Mouse (Mus musculus) CD4-positive, CD25-positive, alpha-beta regulatory T cell, adult 4 months (primary cell): ENCODE results near the gene Auts2. TPM values are rescaled to one million over a fixed set of nuclear protein-coding genes. Genes with fewer than 3 reads are reported as not detected.

Experiments used
- ATAC-seq: one replicate; pipeline ENCODE4 v1.8.0; 2017
- polyA plus RNA-seq, 2 experiments: library from polyadenylated mRNA; unstranded; fragments of 100-300 nt; shearing (Covaris generic); gene quantifications; one replicate each; pipeline ENCODE4 v1.2.1; 2017

The Auts2 gene
- polyA plus RNA-seq, 2 experiments from 2014 or later: 0.75 TPM; not detected in 1

DNA sequence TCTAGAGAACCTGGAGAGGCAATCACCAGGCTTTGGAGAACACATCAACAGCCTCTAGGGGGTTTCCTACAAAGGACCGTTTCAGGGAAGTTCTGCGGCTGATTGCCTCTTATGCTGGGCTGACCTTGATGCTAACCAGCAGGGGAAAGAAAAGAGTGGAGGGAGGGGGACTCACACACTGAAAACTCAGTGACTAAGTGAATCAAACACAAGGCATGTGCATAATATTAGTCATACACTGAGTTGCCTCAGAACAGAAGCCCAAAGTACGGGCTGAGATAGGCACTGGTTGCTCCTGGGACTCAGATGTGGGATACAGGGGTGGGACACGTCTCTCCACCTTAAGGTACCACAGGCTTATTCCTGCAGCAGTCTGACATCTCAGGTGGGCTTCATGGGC lies 667.2 kb downstream of the Auts2 start:
- no peak for ATAC-seq

DNA sequence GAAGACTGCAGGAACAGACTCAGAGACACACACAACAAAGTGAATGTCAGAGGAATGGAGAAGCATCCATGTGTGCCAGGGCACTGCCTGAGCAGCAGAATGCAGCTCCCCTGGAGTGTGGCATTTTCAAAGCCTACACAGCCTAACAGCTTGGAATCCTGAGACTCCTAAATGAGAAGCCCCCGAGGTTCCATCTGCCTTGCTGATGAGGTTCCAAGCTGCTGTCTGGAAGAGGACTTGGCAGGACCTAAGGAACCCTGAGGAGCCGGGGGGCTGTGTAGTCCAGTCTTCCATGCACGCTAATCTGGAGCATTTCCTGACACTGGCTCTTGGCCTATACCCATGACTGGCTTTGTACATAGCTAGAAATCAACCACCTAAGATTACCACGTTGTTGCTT lies 670.0 kb downstream of the Auts2 start:
- ATAC-seq: no peak

DNA sequence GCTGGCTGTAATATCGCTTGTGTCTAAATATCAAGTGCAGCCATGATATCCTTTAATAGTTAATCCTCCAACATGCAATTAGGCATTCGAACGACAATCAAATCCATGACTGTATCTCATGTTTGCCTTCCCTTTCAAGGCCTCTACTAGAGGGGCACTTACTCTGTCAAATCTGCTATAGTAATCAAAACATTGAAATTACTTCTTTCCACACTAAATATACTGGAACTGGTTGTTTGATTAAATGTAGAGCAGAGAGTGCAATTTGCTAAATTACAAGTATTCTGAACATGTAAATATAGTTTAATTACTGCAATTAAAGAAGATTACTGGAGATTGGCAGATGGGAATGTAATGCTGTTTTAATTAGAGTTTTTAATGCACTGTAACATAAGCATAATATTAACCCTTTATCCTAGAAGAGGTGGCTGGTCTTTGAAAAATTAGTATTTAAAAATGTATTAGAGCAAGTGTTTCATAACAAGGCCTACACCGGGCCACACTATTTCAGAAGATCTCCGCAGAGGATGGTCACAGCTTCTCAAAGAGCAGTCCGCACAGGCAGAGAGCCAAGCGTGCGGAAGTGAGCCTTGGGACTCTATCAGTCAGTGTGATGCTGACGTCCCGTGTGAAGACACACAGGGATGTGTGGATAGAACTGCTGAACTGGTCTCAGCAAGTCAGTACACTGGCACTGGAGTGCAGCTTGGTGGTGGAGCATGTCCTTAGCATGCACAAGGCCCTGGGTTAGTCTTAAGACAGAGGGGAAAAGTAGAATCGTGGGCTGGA lies 673.2 kb downstream of the Auts2 start:
- no peak for ATAC-seq

DNA sequence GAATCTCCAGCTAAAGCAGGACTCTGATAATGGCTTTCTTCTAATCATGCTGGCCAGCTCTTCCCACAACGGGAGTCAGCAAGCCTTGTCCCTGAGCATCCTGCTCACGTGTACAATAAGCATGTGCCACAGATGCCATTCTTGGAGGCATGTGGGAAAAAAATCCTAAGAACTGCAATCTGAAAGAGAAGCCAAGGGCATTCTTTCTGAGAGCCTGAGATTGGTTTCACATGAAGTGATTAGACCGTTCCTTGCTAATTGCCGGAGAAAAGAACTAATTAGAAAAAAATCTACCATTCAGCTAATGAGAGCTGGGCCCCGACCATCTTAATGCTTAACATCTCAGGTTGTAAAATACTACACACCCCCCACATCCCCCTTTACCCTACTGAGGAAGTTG lies 677.9 kb downstream of the Auts2 start:
- no peak for ATAC-seq

DNA sequence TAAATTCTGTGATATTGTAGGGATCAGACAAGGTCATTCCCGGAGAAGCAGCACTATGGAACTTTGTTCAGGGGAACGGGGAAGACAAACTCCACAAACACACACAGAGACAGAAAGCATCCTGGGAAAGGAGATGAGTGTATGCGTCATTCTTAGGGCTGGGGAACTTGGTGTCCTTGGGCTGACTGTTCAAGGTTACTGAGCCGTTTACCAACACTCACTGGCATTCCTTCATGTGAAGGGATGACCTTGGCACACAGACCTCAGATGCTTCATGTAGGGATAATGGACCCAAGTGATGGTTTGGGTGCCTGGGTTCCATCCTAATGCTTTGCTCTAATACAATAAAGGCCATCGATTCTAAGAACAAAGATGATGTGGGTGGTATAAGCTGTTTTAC lies 685.2 kb downstream of the Auts2 start:
- no peak for ATAC-seq

DNA sequence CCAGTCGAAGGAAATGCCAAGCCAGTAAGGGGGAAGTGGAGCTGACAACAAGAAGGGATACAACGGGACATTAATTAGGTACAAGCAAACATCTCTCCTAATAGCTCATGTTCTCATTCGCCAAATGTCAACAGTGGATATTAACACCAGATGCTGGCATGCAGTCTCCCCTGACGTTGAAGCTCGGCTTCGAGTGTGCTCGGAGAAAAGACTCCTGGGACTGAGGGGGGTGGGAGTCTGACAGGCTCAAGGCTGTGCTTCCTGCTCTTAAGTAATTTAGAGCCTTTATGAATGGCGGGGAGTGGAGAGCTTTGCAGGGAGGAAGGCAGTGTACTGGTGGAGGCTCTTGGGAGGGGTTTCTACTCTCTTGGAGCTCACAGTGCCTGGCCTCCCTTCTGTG lies 687.8 kb downstream of the Auts2 start:
- ATAC-seq: no peak

DNA sequence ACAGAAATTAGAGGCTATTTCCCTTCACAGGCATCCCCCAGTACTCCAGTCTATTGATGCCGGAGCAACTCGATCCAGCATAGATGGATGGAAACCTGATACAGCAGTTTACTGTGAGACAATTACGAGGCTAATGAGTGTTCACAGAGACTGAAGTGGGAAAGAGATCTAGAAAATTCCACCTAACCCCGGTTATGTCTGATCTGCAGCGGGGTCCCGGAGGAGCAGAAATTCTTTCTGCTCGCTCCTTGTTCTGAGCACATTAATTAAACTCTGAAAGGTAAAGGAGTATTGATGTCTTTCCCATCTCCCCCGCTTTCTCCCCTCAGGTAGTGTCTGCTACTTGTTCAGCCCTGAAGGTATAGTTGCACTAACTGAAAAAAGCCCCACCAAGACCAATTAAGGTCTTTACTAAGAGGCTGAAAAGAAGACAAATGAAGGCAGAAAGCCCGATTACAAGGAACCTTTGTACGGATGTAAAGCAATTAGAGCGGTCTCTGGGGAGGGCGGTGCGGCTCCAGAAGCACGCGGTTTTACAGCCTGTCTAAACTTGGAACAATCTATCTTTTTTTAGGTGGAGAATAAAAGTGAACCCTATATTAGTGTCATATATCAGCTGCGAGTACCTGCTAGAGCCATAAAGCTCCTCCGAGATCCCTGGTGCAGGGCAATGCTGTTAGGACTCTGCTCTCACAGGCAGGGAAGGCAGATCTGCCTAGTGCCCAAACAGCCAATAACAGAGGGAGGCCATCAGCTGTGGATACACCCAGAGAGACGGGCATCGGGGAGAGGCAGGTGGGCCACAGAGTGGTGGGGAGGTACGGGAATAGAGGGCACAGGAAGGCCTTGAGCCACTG lies 691.3 kb downstream of the Auts2 start:
- no peak for ATAC-seq

DNA sequence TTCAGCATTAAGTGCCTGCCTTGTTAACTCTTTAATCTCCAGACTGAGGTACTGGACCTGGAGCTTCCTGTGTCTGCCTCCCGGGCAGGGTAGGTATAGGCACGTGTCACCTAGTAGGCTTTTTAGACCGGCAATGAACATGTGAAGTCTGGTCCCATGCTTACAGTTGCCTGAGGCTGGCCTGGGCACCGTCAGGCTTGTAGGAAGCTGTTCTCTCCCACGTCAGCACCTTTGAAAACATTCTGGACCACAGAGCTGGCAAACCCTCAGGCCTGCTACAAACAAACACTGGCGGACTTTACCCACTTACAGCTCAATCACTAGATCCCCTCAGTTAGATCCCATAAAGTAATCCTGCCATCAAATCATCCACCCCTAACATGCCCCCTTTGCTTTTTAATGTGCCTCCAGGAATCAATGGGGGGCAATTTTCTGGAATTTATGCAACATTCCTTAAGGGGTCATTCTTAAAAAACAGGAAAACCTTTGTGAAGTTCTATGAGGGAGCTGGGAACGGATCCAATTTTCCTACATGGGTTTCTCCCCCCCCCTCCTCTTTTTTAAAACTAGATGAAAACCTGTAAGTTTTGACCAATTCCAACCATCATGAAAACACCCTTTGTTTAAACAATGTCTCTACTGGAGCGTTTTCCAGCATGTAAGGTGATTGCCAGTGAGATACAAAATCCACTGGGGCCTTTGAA lies 692.4 kb downstream of the Auts2 start:
- no peak for ATAC-seq

DNA sequence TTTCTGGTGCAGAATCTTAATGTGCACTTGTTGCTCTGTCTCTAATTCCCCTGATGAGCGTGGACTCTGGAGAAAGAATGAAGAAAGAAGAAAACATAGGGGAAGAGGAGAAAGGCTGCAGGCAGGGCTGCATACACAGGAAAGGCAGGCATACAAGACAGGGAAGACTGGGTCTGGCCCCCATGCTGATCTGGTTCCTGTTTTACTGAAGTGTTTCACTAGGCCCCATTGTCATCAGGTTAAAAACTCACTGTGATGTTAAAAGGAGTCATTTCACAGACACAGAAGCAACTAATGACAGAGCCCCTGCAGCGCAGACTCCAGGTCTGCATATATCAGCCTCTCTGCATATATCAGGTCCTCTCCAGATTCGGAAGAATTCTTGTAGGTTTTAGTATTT lies 693.5 kb downstream of the Auts2 start:
- ATAC-seq: no peak

DNA sequence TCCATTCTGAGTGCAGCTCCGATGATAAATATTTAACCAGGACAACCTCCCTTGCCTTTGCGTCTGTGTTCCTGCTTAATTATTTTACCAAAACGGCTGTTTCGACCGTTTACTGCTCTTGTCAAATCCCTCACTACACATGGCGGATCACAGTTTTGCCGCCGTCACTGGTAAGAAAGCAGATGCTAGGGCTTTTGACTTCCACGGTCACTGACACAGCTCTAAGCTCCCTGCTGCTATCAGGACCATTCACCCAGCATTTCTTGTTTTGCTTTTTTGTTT lies 698.7 kb downstream of the Auts2 start:
- ATAC-seq: no peak

DNA sequence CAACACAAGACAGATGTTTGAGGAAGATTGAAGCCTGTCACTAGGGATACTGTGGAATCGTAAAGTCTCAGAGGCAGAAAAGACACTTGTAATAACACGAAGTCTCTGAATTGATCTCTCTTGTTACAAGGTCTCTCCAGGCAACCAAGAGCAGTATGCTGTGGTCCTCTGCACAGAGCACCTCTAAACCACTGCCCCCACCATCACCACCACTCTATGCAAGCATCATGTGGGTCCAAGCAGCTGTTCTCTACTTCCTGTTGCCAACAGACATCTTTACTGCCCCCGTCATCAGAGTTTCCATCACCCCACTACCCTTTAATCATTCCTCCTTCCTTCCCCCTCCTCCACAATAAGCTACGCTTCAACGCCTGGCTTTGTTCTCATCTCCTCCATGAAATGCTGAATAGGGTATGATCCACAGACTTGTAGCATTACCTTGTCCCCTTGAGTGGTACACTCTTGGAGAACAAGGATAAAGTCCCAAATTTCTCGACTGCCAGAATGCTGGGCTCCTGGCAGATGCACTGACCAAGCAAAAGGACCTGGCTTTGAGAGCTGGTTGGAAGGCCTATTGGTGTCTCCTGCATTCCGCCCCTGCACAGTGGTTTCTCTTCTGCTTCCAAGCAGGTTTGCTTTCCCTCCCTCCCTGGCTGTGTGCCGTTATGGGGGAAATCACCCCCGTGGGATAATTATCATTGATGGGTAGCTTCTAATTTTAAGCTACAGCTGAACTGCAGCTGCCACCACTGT lies 699.2 kb downstream of the Auts2 start:
- ATAC-seq: no peak

DNA sequence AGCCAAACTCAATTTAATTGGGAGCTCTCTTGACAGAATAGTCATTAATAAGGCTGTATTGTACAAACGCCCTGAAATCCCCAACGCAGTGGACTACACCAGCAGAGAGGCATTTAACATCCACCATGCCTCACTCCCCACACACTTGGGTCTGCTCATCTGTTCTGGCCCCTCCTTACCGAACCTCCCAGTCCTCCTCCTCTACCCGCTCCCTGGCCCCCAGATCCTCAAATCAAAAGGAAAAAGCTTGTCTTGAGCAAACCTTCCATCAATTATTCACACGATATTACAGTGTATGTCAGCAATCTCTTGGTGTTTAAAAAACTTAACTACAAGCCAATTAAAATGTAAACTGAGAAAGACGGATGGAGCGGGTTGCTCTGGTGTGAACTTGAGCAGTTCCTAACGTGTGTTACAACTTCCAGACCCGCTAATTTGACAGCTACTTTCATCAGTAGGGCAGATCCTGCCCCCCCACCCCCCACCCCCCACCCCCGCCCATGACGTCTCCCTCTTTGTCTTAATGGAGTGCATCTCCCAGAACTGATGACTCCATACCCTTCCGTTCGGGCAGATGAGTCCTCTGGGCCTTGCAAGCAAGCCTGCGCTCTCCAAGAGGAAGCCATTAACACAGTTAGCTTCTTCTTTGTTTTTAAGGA lies 703.4 kb downstream of the Auts2 start:
- ATAC-seq: no peak

DNA sequence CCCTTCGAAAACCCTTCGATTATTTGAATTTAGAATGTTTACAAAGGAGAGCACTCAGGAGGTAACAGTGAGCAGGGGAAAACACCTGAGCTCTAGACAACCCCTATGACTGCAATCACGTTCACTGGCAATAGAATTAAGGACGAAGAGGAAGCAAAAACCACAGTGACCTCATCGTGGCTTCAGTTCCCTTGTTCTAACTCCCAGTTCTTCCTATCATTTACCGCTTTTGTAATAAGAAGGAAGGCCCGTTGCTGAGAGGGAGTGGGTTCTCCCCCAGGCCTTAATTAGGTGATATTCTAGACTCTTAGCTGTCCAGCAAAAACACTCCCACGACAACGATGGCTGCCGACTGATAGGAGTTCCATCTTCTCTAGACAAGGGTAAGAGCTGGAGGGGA lies 704.1 kb downstream of the Auts2 start:
- no peak for ATAC-seq

DNA sequence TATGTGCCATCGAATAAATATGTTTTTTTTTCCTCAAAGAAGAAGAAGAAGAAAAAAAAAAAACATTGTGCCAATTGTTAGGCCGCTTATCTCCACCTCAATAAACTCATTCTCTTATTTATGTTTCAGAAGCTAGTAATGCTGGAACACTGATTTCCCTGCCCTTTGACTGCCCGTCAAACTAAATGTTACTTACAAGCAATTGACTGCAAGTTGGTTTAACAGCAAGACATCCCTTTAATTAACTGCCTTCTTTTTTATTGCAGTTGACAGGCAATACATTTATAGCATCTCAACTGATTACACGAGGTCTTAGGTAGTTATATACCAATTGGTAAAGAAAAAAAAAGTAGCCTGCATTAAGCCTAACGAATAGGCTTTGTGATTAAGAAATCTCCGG lies 705.1 kb downstream of the Auts2 start:
- no peak for ATAC-seq

DNA sequence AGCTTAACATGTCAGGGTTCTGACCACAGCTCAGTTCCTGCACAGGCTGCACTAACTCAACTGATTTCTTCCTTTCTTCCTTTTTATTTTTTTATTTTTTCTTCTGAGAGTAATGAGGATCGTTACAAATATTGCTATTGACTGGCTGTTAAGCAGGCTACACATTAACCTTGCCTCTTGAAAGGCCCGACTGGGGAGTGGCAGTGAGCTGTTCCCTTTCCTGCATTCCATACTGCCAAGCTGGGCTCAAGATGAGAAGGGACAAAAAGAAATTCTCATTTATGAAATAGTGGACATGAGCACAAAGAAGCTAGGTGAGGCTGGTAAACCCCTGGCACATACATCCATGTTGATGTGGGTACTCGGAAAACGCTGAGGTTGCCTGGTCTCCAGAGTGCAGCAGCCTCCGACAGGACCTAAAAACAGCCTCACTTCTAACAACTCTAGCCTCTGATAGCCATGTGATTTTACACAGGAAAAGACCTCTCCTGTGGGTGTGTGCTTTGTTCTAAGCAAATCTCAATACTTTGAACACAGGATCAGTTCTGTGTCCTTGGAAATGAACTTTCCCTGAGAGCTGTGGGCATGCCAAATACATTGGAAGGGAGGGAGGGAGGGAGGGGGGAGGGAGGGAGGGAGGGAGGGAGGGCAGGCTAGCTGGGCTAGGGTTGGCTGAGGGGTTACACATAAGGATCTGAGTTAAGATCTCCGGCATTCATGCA lies 707.0 kb downstream of the Auts2 start:
- no peak for ATAC-seq

DNA sequence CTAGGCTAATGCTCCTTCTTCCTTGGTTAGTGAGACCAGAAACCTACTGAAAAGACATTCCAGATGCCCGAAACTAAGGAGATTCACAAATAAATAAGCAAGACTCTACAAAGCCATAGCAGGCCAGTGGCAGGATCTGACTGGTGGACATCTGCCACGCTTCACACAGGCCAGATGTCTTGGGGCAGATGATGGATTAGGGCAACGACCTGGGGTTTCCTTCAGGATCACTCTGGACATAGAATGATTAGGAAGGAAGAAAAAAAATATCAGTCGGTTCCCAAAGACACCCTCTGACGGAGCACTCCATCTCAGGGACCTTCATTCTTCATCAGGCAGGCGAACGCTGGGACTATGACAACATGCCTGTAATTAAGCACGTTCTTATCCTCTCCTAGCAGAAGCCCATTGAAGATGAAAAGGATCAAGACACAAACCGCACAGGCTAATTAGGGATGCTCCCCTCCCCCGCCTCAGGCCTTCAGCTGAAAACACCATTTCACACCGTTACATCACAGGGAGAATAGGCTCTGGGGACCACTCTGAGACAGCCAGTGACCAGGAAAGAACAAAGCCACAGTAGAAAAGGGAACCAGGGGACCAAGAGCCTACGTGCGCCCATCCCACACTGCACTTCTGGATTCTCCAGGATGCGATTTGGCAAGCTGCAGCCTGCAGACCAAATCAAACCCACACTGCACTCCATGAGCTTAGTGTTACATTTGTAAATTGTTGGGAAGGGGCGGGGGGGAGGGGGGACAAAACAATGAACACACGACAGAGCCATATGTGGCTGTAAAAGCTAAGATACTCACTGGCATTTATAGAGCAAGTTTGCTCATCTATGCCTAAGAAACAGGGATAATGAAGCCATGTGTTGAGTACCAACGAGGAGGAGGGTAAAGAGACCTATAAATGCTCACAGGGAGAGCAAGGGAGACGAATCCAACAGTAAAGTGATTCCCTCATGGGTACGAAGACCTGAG lies 710.0 kb downstream of the Auts2 start:
- no peak for ATAC-seq

DNA sequence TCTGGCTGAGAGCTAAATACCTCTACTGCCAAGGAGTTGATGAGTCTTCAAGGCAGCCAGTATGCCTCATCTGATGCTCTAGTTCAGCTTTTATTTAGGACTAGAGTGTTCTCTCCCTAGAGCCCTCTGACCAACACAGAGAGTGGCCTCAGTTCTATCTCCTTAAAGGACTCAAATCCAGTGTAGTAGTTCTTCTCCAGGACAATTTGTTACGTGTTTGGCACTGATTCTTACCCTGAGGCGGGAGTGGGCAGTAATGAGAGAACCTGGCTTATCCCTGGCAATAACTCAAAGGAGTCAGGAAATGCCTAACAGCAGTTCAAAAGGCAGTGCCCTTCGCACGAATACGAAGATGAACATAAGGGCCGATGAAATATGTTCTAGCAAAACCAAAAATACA lies 713.0 kb downstream of the Auts2 start:
- ATAC-seq: no peak

DNA sequence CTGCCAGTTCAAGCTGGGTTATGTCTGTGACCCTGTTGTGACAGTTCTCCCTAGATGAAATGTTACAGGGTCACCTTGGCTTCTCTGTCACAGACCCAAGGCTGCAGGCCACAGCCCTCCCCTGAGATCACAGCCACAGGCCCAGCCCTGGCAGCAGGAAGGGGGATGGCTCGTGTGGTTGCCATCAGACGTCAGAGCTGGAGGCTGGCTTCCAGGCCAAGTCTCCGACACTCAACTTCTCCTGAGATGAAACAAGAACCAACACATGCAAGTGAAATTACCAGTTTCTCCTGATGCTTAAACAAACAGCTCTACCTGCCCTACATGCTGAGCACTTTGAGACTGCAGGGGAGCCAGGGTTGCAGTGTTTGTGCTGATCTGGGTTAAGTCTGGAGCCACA lies 713.9 kb downstream of the Auts2 start:
- no peak for ATAC-seq

DNA sequence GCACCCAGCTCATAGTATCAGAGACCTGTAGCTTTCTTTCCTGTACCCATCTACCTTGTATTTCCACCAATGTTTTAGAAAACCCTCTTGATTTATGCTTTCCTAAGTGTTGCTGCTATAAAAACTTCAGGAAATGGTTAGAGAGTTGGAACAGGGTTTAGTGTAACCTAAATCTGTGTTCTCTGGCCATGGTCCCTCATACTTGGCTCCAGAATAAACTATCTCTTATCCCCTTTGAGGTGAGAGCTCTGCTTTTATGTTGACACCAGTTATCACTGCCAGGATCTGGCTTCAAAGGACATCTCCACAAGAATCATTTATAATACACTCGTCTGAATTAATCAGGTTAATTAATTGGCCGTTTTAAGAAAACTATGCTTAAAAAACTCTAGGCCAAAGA lies 714.5 kb downstream of the Auts2 start:
- ATAC-seq: no peak
